Mouse (Mus musculus): ENCODE measurements around the gene Surf6. TPM values are rescaled to one million over a fixed set of nuclear protein-coding genes. Genes with fewer than 3 reads are reported as not detected.

The Surf6 gene
- 31.4 and 31.6 TPM in 2 replicates for polyA plus RNA-seq (2015; fragmentation: Nextera tagmentation; extraction: Ambion mirVana)

DNA sequence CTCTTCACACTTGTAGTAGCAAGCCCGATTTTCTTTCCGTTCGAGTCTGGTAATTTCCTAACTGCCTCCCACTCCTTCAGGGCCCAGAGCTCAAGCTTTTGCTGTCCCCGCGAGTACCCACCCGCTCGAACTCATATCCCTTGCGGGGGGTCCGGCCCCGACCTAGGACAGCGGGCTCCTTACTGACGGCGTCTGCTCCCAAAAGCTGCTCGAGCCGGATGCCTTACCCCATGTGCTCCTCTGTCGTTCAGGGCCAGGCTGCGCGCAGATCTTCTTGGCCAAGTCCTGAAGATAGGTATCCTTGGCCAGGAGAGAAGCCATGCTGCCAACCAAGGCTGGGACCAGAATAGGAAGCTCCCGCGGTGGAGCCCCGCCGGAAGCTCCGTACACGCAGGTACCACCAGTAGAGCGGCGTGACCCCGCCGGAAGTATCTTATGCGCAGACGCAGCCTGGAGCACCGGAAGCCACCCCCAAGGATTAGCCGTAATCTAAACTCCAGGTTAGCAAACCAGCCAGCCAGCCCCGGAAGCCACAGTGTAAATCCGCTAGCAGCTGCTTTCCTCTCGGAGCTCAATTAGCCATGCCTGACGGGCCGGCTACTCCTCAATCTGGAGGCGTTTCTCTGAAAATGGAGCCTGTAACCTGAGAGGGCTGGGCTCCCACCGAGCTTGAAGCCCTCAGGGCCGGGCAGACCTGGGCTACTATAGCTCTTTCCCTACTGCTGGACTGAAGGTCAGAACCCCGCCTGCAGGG, at the start of gene Surf6:
Gene Surf6, minus strand, starts transcription at position 413 of the 754 bp plus-strand sequence.
- peak; percentile 98 for DNase-seq (ENCODE audit: low spot score)

DNA sequence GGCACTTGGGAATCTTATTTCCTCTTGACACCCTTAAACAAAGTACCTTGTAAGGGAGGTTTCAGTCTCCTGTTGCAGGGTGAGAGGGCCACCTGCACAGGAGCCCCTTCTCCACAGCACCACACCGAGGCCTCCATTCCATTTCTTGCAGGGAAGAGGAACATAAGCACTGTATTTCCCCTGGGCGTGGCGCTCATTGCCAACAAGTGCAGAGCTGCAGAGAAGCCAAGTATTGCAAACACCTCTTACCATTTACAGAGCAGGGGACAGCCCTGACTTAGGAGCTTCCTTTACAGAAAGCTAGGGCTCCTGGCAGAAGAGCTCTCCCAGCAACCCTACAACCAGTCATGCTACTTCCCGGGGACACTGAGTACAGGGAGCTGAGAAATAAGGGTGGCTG, 49.5 kb upstream of the Surf6 start:
- no peak for DNase-seq (ENCODE audit: low spot score)

DNA sequence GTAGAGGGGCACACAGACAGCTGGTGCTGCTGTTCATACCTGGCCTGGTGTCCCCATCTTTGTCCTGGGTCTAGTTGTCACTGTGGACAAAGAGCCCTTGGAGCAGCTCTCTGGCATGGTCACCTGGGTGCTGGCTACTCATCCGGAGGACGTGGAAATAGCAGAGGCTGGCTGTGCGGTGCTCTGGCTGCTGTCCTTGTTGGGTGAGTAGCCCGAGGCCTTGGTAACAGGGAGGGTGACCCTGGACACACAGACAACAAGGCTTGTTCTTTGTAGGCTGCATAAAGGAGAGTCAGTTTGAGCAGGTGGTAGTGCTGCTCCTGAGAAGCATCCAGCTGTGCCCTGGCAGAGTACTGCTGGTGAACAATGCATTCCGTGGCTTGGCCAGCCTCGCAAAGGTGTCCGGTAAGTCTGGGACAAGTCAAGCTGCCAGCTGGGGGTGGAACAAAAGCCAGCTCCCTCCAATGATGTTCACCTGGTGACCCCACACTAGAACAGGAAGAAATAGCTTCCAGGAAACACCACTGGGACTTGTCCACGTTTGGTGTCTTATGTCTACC, 48.7 kb upstream of the Surf6 start:
- DNase-seq (ENCODE audit: low spot score) = no peak

DNA sequence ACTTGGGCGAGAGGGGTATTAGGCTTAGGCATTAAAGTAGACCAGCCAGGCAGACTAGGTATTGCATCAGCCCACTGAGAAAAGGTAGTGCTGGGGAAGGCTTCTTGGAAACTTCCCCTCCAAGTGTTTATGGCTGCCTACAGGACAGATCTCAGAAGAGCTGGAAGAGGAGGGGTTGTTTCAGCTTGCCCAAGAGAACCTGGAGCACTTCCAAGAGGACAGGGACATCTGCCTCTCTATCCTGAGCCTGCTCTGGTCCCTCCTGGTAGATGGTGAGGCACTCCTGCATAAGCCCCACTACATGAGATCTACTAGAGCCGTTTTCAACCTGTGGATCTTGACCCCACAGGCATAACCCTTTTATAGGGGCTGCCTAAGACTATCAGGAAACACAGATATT, 47.7 kb upstream of the Surf6 start:
- no peak for DNase-seq (ENCODE audit: low spot score)

DNA sequence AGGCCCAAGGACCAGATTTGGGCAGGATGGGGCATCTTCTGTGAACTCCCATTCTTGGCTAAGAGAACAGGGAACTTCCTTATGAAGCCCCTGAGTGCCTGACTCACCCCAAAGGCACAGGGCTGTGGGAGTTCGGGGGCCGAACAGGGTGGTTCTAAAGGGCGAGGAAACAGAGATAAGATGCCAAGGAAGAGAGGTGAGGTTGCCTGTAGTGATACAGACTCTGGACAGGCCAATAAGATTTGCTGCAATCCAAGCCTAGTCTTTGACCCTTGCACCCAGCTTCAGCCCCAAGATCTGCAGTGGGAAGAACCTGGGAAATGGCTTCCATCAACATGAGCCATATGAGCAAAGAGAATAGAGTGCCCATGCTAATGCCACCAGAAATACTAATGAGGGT, 40.6 kb upstream of the Surf6 start:
- DNase-seq (ENCODE audit: low spot score) = no peak

DNA sequence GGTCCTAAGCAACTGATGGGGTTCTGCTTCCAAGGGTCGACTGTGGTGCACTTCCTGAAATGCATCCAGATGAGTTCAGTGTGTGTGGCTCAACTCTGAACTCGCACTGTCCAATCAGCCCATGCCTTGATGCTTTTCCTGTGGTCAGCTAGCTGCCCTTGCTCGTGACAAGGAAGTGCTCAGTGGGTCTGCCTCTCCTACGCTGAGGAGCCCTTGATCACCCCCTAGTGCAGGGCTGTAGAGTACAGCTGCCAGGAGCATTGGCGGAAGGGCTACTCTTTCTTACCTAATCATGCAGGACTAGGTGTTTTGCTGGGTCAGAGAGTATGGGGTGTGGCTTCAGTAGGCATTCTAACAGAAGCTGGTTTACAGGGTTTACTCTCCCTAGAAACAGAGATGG, 38.9 kb upstream of the Surf6 start:
- DNase-seq (ENCODE audit: low spot score) = no peak

DNA sequence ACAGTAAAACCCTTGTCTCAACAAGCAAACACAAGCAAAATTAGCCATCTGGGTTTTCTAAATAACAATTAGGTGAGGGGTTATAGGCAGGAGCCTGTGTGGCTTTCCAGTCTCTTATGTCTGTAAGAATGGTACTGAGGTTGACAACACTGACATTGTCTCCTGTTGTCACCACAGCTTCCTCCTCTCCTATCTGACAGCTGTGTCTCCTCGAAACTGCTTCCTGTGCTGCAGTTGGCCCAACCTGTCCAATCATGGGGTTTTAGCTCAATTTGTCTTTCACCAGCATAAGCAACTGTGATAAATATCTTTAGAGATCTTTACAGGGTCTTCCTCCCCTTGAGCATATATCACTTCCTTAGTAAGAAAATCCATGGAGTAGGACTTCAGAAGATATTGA, 33.7 kb upstream of the Surf6 start:
- peak; percentile 81 for DNase-seq (ENCODE audit: low spot score)

DNA sequence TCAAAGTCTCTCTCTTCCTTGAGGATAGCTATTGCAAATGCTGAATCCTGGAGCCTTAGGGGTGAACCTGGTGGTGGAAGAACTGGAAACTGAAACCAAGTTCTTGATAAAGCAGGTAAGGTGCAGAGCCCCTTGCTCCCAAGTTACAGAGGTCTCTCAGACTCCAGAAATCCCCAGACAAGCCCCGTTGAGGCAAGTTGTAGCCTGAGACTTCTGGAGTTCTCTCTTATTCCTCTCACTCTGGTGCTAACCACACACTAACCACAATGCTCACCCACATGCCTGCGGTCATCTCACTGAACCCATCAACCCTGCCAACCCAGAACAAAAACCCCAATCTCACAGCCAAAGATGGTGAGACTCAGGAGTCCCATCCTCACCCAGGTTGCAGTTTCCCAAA, 32.6 kb upstream of the Surf6 start:
- DNase-seq (ENCODE audit: low spot score) = peak; percentile 23

DNA sequence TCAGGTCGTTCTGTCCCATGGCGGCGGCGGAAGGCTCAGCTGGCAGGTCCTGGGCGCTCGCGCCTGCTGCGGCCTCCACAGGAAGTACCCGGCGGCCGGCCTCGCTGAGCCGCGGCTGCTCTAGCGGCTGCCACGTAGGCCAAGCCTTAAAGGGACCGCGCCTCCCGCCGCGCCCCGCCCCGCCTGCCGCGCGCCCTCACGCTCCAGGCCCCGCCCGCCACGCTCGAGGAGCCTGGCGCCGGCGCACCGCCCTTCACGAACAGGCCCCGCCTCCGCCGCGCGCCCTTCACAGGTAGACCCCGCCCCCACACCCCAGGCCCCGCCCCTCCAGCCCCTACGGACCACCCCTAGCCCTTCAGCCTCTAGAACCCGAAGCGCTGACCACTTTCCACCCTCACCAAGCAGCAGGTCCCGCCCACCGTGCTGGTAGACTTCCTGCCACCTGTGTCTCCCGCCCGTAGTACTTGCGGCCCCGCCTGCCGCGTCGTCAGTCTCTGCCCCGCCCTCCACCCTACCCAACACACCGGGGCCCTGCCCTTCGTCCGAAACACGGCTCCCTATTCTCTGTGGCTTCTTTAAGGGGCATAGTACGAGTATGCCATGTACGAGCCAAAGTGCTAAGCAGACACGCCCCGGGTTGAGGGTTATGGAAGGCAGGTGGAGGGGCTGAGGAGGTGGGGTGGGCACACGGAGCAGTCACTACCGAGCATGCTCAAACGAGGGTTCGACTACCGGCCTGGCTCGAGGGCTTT, 30.8 kb upstream of the Surf6 start, which contains the start of the genes Surf4 and Stkld1:
Gene Surf4, minus strand, starts transcription at position 625 of the 752 bp plus-strand sequence.
Gene Stkld1, plus strand, starts transcription at position 744 of the 752 bp plus-strand sequence.
- DNase-seq (ENCODE audit: low spot score) = peak; percentile 96

DNA sequence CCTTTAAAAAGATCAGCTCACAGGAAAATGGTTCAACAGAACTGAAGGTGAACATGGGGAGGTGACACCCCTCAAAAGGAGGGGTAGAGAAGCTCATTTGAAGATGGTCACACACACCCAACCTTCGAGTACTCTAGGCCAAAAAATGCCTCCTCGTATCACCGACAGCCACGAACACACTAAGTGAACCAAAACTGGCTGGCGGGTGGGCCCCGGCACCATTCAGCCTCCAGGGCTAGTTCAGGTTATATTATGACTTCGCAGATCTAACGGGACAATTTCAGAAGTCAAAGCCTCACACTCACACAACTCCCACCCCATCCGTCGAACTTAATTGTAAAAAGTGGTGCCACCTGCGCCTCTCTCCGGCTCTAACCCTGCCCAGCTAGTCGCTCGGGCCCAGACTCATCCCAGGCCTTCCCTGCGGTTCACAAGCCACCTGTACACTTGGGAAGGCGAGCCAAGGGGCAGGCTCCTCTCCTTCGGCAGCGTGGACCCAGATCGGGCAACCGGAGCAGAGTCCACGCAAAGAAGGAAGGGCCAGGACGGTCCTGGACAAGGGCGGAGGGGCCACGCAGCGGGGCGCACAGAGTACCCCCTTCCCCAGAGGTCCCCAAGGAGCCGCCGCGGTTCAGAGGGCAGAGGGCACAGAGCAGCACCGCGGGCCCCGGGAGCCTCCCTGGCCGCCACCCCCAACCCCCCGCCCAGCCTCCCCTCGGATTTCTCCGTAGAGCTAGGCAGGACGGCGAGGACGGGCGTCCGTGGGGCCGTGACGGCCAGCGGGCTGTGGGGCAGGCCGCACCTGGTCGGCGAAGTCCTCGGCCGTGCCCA, 30.0 kb upstream of the Surf6 start:
- peak; percentile 40 for DNase-seq (ENCODE audit: low spot score)

DNA sequence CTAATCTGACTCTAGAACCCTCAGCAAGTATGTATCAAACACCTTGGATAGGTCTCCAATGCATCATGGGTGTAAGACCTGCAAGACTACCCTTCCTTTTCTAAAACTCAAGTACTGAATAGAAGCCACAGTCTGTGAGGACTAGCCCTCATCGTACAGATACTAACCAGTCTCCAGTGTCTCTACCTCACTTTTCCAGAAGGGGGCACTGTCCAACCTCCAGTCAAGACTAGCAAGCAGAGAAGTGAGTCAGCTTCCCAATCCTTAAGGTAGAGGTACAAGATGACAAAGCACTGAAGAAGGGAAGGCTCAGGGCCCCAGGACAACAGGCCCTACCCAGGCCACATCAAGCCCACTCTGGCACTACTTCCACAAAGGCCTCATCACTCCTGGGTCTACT, 27.7 kb upstream of the Surf6 start:
- DNase-seq (ENCODE audit: low spot score) = peak; percentile 80

DNA sequence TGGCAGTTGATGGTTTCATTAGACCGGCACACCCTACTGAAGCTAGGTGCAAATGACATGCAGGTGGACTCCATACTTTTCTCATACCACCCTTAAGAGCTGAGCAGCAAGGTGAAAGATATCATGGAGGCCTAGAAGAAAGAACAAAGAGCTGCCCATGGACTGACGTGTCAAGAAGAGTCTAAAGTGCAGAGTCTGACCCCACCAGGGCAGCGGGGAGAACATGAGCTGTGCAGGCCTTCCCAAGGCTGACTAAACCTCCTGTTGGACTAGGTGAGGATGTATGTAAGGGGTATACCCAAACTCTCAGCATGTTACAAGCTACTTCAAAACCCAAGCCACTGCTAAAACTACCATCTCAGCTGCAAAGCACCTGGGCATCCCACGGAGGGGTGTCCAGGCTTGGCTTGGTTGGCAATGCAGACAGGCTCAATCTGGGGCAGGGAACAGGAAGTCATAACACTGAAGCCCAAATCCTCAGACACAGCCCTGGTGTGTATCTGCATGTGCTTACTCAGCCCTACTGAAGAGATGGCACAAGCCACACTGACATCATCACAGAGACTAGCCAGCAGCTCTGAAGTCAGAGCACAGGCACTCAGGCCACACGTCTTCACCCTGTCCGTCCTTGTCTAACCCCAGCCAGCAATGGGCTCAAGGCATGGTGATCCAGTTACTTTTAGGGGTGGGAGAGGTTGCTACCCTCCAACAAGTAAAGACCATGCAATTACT, 25.2 kb upstream of the Surf6 start:
- DNase-seq (ENCODE audit: low spot score) = no peak

DNA sequence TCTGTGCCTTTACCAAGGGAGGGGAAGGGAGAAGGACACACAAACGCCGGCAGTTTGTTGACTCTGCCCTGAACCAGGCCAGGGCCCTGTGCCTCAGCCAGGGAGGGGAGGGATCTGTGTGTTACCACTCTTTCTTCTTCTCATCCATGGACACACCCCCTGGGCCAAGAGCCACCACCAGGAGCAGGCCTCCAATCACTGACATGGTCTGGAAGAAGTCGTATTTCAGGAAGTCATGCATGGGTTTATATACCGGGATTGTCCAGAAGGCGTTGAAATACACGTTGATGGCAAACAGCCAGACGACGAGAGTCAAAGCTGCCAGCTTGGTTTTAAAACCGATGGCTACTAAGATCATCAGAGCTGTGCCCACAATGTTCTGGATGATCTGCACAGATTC, 19.1 kb upstream of the Surf6 start:
- no peak for DNase-seq (ENCODE audit: low spot score)

DNA sequence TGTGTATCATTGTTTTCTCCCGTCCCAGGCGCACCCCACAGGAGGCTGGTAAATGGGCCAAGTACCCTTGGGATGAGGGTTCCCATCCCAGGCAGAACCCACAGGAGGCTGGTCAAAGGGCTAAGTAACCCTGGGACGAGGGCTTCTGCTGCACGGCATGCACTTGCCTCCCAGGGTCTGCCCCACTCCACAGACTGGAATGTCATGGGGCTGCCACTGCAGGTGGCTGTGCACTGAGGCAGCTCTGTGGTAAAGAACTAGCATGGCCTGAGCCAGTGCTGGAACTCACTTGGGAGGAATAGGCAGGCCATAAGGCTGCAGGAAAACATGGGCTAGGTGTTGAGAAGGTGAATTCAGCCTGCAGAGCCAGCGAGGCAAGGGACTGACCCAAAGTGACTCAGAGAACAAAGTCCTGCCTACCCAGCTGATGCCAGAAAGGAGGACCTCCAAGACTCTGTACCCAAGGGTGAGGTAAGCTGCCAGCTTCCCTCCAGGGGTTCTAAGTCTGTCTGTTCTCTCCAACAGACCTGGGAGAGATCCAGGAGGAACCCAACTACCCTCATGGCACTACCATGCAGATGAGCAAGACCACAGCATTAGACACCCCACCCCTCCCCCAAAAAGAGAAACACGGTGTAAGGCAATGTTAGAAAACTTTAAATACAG, 17.6 kb upstream of the Surf6 start:
- DNase-seq (ENCODE audit: low spot score) = no peak

DNA sequence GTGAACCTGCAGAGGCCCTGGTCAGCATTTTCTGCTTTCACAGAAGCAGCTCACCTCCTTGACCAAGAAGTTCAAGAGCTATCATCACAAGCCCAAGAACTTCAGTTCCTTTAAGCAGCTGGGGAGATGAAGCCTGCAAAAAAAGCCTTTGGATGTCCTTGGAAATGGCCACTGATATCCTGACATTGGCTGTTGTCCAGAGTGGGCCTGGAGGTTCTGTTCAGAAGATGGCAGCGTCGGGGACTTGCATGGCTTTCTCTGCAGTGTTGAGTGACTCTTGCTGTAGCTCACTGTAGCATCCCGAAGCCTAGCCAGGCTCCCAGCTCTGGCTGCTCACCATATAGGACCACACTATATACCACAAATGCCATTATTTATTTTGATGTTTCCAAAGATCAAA, 17.0 kb upstream of the Surf6 start:
- no peak for DNase-seq (ENCODE audit: low spot score)

DNA sequence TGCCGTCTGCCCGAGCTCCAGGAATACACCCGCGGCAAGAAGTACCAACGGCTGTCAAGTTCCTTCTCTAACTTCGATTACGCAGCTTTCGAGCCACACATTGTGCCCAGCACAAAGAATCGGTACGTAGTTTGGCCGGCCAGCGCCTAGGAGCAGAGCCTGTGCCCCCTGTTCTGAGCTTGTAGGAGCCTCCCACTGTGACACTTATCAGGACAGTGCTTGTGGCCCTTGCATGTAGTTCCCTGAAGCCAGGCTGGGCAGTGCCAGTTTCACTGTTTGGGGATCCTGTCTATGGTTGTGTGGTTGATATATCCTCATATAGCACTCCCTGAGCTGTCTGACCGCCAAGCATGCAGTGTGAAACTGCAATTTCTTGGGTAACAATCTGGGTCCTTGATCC, 14.1 kb upstream of the Surf6 start:
- peak; percentile 16 for DNase-seq (ENCODE audit: low spot score)

DNA sequence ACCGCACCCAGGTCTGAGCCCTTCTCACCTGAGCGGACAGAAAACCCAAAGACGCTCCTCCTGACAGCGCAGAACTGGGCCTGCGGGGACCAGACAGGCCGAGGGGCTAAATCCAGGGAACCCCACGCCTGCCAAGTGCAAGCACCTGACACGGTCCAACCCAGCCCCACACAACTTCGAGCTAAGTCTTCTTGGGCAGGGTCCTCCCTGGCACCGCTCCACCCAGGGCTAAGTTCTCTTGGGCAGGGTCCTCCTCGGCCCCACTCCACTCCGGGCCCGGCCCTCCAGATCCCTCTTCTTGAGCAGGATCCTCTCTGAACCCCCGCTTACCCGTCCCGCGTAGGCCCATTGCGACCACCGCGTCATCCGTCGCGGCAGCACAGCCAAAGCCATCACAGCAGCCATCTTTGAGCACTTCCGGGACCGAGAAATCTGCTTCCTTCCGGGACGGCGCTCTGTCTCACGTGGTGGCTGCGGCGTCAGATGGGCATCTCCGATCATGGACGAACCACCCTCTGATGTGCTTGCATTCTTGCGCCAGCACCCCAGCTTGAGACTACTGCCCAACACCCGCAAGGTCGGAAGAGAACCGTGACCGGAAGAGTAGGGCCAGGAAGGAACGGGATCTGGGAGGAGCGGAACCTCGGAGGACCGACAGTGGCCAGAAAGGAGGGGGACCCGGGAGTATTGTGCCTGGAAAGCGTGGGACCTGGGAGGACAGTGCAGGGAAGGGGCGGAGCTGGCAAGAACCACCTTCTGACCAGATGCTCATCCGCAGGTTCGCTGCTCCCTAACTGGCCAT, 13.4 kb upstream of the Surf6 start, which contains the start of the genes Surf2 and Surf1:
Gene Surf2, plus strand, starts transcription at position 441 of the 802 bp plus-strand sequence.
Gene Surf1, minus strand, starts transcription at position 604 of the 802 bp plus-strand sequence.
- peak; percentile 83 for DNase-seq (ENCODE audit: low spot score)

DNA sequence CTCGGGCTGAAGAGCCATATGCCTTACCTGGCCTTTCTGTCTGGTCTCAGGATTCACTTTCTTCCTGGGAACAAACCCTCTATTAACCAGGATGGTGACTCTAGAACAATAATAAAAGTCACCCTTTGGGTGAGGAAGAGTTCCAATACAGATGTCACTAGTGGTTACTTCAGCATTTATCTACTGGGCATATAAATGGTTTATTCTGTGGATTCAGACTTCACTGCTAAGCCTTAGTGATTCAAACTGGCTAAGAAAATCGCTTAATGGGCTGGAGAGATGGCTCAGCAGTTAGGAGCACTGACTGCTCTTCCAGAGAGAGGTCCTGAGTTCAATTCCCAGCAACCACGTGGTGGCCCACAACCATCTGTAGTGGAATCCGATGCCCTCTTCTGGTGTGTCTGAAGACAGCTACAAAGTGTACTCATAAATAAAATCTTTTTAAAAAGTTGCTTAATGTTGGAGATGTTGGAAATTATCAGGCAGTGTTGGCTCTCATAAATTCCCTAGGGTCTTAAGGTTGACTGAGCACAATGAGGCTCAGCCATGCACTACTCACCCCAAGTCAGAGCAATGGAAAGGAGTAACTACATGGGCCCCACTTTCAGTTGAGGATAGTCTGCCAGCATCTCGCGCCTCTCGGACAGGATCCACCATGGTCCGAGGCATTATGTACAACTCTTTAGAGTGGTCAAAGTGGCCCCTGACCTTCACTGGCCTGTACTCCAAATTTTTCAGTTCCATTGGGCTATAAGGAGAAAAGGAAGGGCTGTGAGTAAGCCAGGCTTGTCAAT, 11.7 kb upstream of the Surf6 start:
- no peak for DNase-seq (ENCODE audit: low spot score)

Data from thymus, postnatal 0 days (tissue).